Mouse (Mus musculus) intestine, embryonic 15.5 days (tissue): ENCODE measurements around the gene Syt17. TPM values are rescaled to one million over a fixed set of nuclear protein-coding genes. Genes with fewer than 3 reads are reported as not detected.
A peak's percentile ranks its signal among the peaks of the same experiment; 100 is the strongest.

Experiments
- ATAC-seq: fragments of 200-750 bp; cut with Nextera tagmentation; 2 replicates; pipeline ENCODE4 v1.8.0; 2017; ENCODE audit warnings: moderate TSS enrichment, moderate library complexity
- H3K27ac ChIP-seq: fragments of 300-500 bp; sonication (generic); 2 replicates; pipeline ENCODE4 v1.5.1; 2015; ENCODE audit warnings: mild to moderate bottlenecking, inconsistent platforms
- H3K27me3 ChIP-seq: fragments of 300-500 bp; sonication (generic); replicated peaks from 2 replicates; pipeline ENCODE4 v1.6.1; 2015; ENCODE audit warnings: inconsistent platforms
- H3K36me3 ChIP-seq: fragments of 300-500 bp; sonication (generic); 2 replicates; pipeline ENCODE4 v1.6.1; 2015; ENCODE audit warnings: inconsistent platforms
- H3K4me1 ChIP-seq: fragments of 300-500 bp; sonication (generic); replicated peaks from 2 replicates; pipeline ENCODE4 v1.6.1; 2015; ENCODE audit warnings: inconsistent platforms
- H3K4me2 ChIP-seq: fragments of 300-500 bp; sonication (generic); replicated peaks from 2 replicates; pipeline ENCODE4 v1.6.1; 2015; ENCODE audit warnings: mild to moderate bottlenecking, inconsistent platforms
- H3K4me3 ChIP-seq: fragments of 300-500 bp; sonication (generic); replicated peaks from 2 replicates; pipeline ENCODE4 v1.5.1; 2015; ENCODE audit warnings: inconsistent platforms
- H3K9ac ChIP-seq: fragments of 300-500 bp; sonication (generic); 2 replicates; pipeline ENCODE4 v1.6.1; 2015; ENCODE audit warnings: inconsistent platforms
- H3K9me3 ChIP-seq: fragments of 300-500 bp; sonication (generic); 2 replicates; pipeline ENCODE4 v1.6.1; 2016; ENCODE audit warnings: inconsistent platforms
- WGBS: fragments of 180-500 bp; shearing (Covaris S2); methylation state at CpG from one replicate; pipeline ENCODE4 v1.1.7; 2015; 5-methylcytosine and 5-hydroxymethylcytosine counted together
- polyA plus RNA-seq: library from polyadenylated mRNA; unstranded; fragments of >200 nt; fragmentation: Nextera tagmentation; extraction: Ambion mirVana; gene quantifications from 2 replicates; pipeline ENCODE4 v1.2.1, GENCODE M21; 2015

The Syt17 gene
- 6.5 and 7.0 TPM in 2 replicates for polyA plus RNA-seq

- H3K27ac ChIP-seq: 0 out of 2 replicates have a peak within 1 kb of the TSS, but pooled peaks have one; percentile 19
- WGBS: under 1% methylated on average over 58 of the region's 58 CpGs
Measured at GRCm38 (mm10) chr7:118448134-118448967, at the start of gene Syt17. TSS of gene Syt17 (minus strand) at chr7:118448222.

GRCm38 (mm10) chr7:118494892-118495579 is 47.0 kb upstream of the Syt17 start:
- Histone ChIP-seq H3K9me3 (no peaks in the 10 kb centered on the region), H3K27ac (no peak overlapping the region), H3K4me2 (no peak overlapping the region), H3K9ac (no peak overlapping the region), H3K4me3 (no peak overlapping the region), H3K4me1 (peaks cover 15% of the 10 kb centered on the region), H3K36me3 (no peaks in the 10 kb centered on the region), H3K27me3 (no peaks in the 10 kb centered on the region)
- ATAC-seq: no peak
- WGBS: 77% methylated on average over 4 of the region's 4 CpGs

More at GRCm38 (mm10) chr7:118448134-118448967, at the start of gene Syt17:
- H3K4me2 ChIP-seq: peak within 1 kb of the TSS; percentile 93
- no peaks in the 10 kb centered on the region for H3K9me3 ChIP-seq
- ATAC-seq: peak; percentile 79
- peak within 1 kb of the TSS; percentile 52 for H3K9ac ChIP-seq
- H3K27me3 ChIP-seq: 0 out of 2 replicates have a peak, but pooled peaks cover 3% of the 10 kb centered on the region
- H3K36me3 ChIP-seq: no peaks in the 10 kb centered on the region
- peak within 1 kb of the TSS; percentile 64 for H3K4me3 ChIP-seq
- H3K4me1 ChIP-seq: peaks cover 17% of the 10 kb centered on the region

- H3K4me1 ChIP-seq: peaks cover 21% of the 10 kb centered on the region
- no peak overlapping the region for H3K4me2 ChIP-seq
- H3K4me3 ChIP-seq: no peak overlapping the region
- no peaks in the 10 kb centered on the region for H3K27me3 ChIP-seq
- no peak for ATAC-seq
- 83% methylated on average over 9 of the region's 9 CpGs for WGBS
- H3K9me3 ChIP-seq: no peaks in the 10 kb centered on the region
- no peak overlapping the region for H3K9ac ChIP-seq
- H3K27ac ChIP-seq: no peak overlapping the region
- no peaks in the 10 kb centered on the region; the same call in 1 of the 2 replicates for H3K36me3 ChIP-seq
Measured at GRCm38 (mm10) chr7:118493892-118494291, 45.9 kb upstream of the Syt17 start.

DNA sequence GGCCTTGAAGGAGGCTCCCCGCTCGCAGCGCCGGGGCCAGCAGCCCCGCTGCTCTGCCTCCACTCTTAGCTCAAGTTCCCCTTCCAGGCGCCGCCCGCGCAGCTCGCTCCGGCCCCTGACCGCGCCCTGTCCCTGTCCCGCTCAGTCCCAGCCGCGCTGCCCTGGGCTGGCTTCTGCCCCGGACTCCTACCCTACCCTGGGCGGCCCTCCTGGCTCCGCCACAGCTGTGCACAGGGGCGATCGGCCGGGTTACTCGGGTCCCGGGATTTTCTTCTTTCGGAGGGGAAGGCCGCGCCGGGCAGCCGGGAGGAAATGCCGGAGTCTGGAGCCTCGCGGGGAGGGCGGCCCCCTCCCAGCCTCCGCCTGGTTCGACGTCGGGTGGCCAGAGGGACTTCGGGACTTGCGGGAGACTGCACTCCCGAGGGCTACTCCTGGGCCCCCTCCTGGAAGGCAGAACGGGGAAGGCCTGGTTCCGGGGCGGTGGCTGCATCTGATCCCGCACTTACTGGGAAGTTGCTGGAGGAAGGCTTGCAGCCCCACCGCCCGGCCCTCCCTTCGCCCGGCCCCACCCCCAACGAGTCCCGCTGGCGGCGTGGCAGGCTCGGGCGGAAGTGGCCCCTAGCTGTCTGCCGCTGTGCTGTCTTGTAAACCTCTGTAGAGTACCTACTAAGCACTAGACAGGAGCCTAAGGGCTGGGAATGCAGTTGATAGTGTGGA is 43.6 kb upstream of the Syt17 start, which contains the start of gene Itpripl2:
Gene Itpripl2 (minus strand): TSS at position 545 of the 717 bp plus-strand sequence.
- Histone ChIP-seq H3K4me2 (peak within 1 kb of the TSS; percentile 81), H3K4me1 (peaks cover 31% of the 10 kb centered on the region), H3K27ac (peak within 1 kb of the TSS; percentile 85), H3K9me3 (no peaks in the 10 kb centered on the region), H3K4me3 (peak within 1 kb of the TSS; percentile 67), H3K9ac (peak within 1 kb of the TSS; percentile 83), H3K36me3 (no peaks in the 10 kb centered on the region; the same call in 1 of the 2 replicates), H3K27me3 (no peaks in the 10 kb centered on the region)
- ATAC-seq: peak; percentile 90
- WGBS: under 1% methylated on average over 51 of the region's 55 CpGs

DNA sequence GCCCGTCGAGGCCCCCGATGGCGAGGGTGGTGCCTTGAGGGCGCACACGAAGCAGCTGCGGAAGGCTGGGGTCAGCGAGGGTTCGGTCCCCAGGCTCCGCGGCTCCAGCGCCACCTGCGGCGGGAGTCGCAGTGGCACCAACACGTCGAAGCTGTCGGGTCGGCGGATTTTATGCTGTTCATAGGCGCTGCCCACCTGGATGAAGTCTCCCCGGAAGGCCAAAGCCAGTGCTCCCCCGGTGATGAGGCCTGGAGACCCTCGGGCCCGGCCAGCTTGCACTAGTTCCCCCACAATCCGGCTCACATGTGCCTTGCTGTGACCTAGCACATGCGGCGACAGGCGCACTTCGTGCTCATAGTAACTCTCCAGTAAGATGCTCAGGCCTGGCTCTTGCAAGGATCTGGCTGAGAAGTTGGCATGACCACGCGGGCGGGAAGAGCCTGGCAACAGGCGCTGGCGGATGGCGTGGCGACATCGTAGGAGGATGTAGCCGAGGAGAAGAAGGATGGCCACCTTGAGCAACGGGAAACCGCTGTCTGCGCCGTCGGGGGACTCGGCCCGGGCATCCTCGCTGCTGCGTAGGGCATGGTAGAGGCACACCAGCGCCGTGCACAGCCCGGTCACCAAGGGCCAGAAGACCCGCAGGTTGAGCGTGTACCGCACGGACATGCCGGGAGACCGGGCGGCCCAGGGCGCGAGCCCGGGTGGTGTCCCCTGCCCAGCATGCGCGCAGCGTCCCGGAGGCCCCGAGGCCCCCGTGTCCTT is 42.8 kb upstream of the Syt17 start:
- H3K4me2 ChIP-seq: peak overlapping the region; percentile 81
- H3K9me3 ChIP-seq: no peaks in the 10 kb centered on the region
- H3K36me3 ChIP-seq: no peaks in the 10 kb centered on the region; the same call in 1 of the 2 replicates
- WGBS: 8% methylated on average over 63 of the region's 67 CpGs
- H3K9ac ChIP-seq: peak overlapping the region; percentile 83
- H3K4me3 ChIP-seq: peak overlapping the region; percentile 67
- H3K27ac ChIP-seq: peak overlapping the region; percentile 85
- ATAC-seq: peak; percentile 52; the same call in 1 of the 2 replicates
- peaks cover 31% of the 10 kb centered on the region for H3K4me1 ChIP-seq
- no peaks in the 10 kb centered on the region for H3K27me3 ChIP-seq

- Histone ChIP-seq H3K4me2 (peak overlapping the region; percentile 81), H3K36me3 (no peaks in the 10 kb centered on the region; the same call in 1 of the 2 replicates), H3K27me3 (no peaks in the 10 kb centered on the region), H3K9me3 (no peaks in the 10 kb centered on the region), H3K4me3 (peak overlapping the region; percentile 67), H3K9ac (peak overlapping the region; percentile 83), H3K4me1 (peaks cover 31% of the 10 kb centered on the region), H3K27ac (no peak overlapping the region)
- ATAC-seq: no peak
- WGBS: 43% methylated on average over 57 of the region's 57 CpGs
Measured at GRCm38 (mm10) chr7:118489706-118490665, 42.0 kb upstream of the Syt17 start.

GRCm38 (mm10) chr7:118488060-118488664 is 40.1 kb upstream of the Syt17 start:
- no peak for ATAC-seq
- no peaks in the 10 kb centered on the region for H3K27me3 ChIP-seq
- 28% methylated on average over 8 of the region's 8 CpGs for whole genome bisulfite sequencing
- H3K36me3 ChIP-seq: no peaks in the 10 kb centered on the region; the same call in 1 of the 2 replicates
- H3K9ac ChIP-seq: peak overlapping the region; percentile 5; the same call in 1 of the 2 replicates
- H3K4me2 ChIP-seq: peak overlapping the region; percentile 81
- no peak overlapping the region for H3K4me3 ChIP-seq
- no peaks in the 10 kb centered on the region for H3K9me3 ChIP-seq
- H3K27ac ChIP-seq: no peak overlapping the region
- H3K4me1 ChIP-seq: peaks cover 31% of the 10 kb centered on the region

GRCm38 (mm10) chr7:118486917-118487316 is 38.9 kb upstream of the Syt17 start:
- WGBS: 64% methylated on average over 5 of the region's 5 CpGs
- no peak for ATAC-seq

DNA sequence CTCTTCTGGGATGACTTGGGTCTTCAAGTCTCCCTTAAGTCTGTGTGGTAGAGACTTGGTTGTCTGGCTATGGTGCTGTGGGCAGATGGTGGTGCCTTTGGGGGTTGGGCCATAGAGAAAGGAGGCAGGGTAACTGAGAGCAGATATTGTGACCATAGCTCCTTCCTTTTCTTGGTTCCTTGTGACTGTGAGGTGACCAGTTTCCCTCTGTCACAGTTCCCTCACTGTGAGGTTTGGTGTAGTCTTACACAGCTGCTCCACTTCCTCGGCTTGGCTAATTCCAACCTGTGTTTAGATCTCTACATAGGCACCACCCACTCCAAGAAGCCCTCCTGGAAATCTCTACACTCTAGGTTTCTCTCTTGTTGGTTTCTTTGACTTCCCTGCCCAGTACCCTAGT is 36.0 kb upstream of the Syt17 start:
- peaks cover 20% of the 10 kb centered on the region for H3K4me1 ChIP-seq
- no peaks in the 10 kb centered on the region for H3K9me3 ChIP-seq
- no peak overlapping the region for H3K4me3 ChIP-seq
- no peak overlapping the region for H3K27ac ChIP-seq
- ATAC-seq: no peak
- H3K36me3 ChIP-seq: no peaks in the 10 kb centered on the region
- WGBS: 65% methylated on average over 1 of the region's 1 CpGs
- H3K4me2 ChIP-seq: no peak overlapping the region
- H3K9ac ChIP-seq: no peak overlapping the region
- no peaks in the 10 kb centered on the region for H3K27me3 ChIP-seq

More at GRCm38 (mm10) chr7:118486917-118487316, 38.9 kb upstream of the Syt17 start:
- Histone ChIP-seq H3K9ac (no peak overlapping the region), H3K9me3 (no peaks in the 10 kb centered on the region), H3K4me1 (peaks cover 29% of the 10 kb centered on the region), H3K36me3 (no peaks in the 10 kb centered on the region; the same call in 1 of the 2 replicates), H3K4me3 (no peak overlapping the region), H3K4me2 (no peak overlapping the region), H3K27me3 (no peaks in the 10 kb centered on the region), H3K27ac (no peak overlapping the region)

GRCm38 (mm10) chr7:118482001-118482400 is 34.0 kb upstream of the Syt17 start:
- Histone ChIP-seq H3K4me1 (peaks cover 11% of the 10 kb centered on the region), H3K9me3 (no peaks in the 10 kb centered on the region), H3K4me3 (no peak overlapping the region), H3K36me3 (no peaks in the 10 kb centered on the region), H3K9ac (no peak overlapping the region), H3K4me2 (no peak overlapping the region), H3K27ac (no peak overlapping the region), H3K27me3 (no peaks in the 10 kb centered on the region)
- 83% methylated on average over 2 of the region's 2 CpGs for WGBS
- no peak for ATAC-seq
